Mouse (Mus musculus): ENCODE data around the gene Mmp20. TPM values are rescaled to one million over a fixed set of nuclear protein-coding genes. Genes with fewer than 3 reads are reported as not detected.

Gene Mmp20
- polyA plus RNA-seq, 1 experiment from 2014 or later: not detected

- Histone ChIP-seq H3K9me3 (ENCODE audit: control insufficient read depth, low read length) (no peaks in the 10 kb centered on the region), H3K27me3 (ENCODE audit: control insufficient read depth, insufficient read depth, low read length) (no peaks in the 10 kb centered on the region), H3K9ac (no peak overlapping the region), H3K4me1 (replicated peaks; ENCODE audit: control insufficient read depth, insufficient read depth, low read length) (no peaks in the 10 kb centered on the region), H3K36me3 (replicated peaks; ENCODE audit: control insufficient read depth, insufficient read depth) (no peaks in the 10 kb centered on the region), H3K4me2 (replicated peaks) (no peak overlapping the region), H3K27ac (no peak overlapping the region), H3K4me3 (replicated peaks; ENCODE audit: low read length) (no peak overlapping the region)
- no peak for ATAC-seq (ENCODE audit: low FRiP score)
- WGBS: 68% methylated on average over 3 of the region's 3 CpGs
- DNase-seq (ENCODE audit: low spot score): no peak
Measured at GRCm38 (mm10) chr9:7647901-7648300, 19.9 kb downstream of the Mmp20 start.

GRCm38 (mm10) chr9:7650397-7651180 lies 22.6 kb downstream of the Mmp20 start:
- Histone ChIP-seq H3K9ac (no peak overlapping the region), H3K27ac (no peak overlapping the region), H3K4me3 (replicated peaks; ENCODE audit: low read length) (no peak overlapping the region), H3K4me2 (replicated peaks) (no peak overlapping the region), H3K4me1 (replicated peaks; ENCODE audit: control insufficient read depth, insufficient read depth, low read length) (no peaks in the 10 kb centered on the region), H3K27me3 (ENCODE audit: control insufficient read depth, insufficient read depth, low read length) (no peaks in the 10 kb centered on the region), H3K36me3 (replicated peaks; ENCODE audit: control insufficient read depth, insufficient read depth) (no peaks in the 10 kb centered on the region), H3K9me3 (ENCODE audit: control insufficient read depth, low read length) (no peaks in the 10 kb centered on the region)
- no peak for DNase-seq (ENCODE audit: low spot score)
- no peak for ATAC-seq (ENCODE audit: low FRiP score)
- 82% methylated on average over 5 of the region's 5 CpGs for WGBS

GRCm38 (mm10) chr9:7652351-7653085 lies 24.5 kb downstream of the Mmp20 start:
- H3K4me1 ChIP-seq (replicated peaks; ENCODE audit: control insufficient read depth, insufficient read depth, low read length): no peaks in the 10 kb centered on the region
- H3K4me2 ChIP-seq (replicated peaks): no peak overlapping the region
- ATAC-seq (ENCODE audit: low FRiP score) (no peak), DNase-seq (ENCODE audit: low spot score) (no peak)
- no peak overlapping the region for H3K4me3 ChIP-seq (replicated peaks; ENCODE audit: low read length)
- H3K27ac ChIP-seq: no peak overlapping the region
- WGBS: 91% methylated on average over 5 of the region's 5 CpGs
- no peaks in the 10 kb centered on the region for H3K36me3 ChIP-seq (replicated peaks; ENCODE audit: control insufficient read depth, insufficient read depth)
- H3K9me3 ChIP-seq (ENCODE audit: control insufficient read depth, low read length): no peaks in the 10 kb centered on the region
- no peaks in the 10 kb centered on the region for H3K27me3 ChIP-seq (ENCODE audit: control insufficient read depth, insufficient read depth, low read length)
- H3K9ac ChIP-seq: no peak overlapping the region

- no peaks in the 10 kb centered on the region for H3K36me3 ChIP-seq (replicated peaks; ENCODE audit: control insufficient read depth, insufficient read depth)
- H3K4me1 ChIP-seq (replicated peaks; ENCODE audit: control insufficient read depth, insufficient read depth, low read length): no peaks in the 10 kb centered on the region
- no peaks in the 10 kb centered on the region for H3K27me3 ChIP-seq (ENCODE audit: control insufficient read depth, insufficient read depth, low read length)
- ATAC-seq (ENCODE audit: low FRiP score) (no peak), DNase-seq (ENCODE audit: low spot score) (no peak)
- H3K9ac ChIP-seq: no peak overlapping the region
- no peak overlapping the region for H3K4me2 ChIP-seq (replicated peaks)
- H3K4me3 ChIP-seq (replicated peaks; ENCODE audit: low read length): no peak overlapping the region
- H3K9me3 ChIP-seq (ENCODE audit: control insufficient read depth, low read length): no peaks in the 10 kb centered on the region
- WGBS: 76% methylated on average over 4 of the region's 4 CpGs
- no peak overlapping the region for H3K27ac ChIP-seq
Measured at GRCm38 (mm10) chr9:7657946-7658345, 29.9 kb downstream of the Mmp20 start.

- no peak for DNase-seq (ENCODE audit: low spot score)
- ATAC-seq (ENCODE audit: low FRiP score): no peak
- WGBS: 39% methylated on average over 6 of the region's 6 CpGs
- Histone ChIP-seq H3K4me3 (replicated peaks; ENCODE audit: low read length) (no peak overlapping the region), H3K27ac (no peak overlapping the region), H3K9me3 (ENCODE audit: control insufficient read depth, low read length) (no peaks in the 10 kb centered on the region), H3K4me1 (replicated peaks; ENCODE audit: control insufficient read depth, insufficient read depth, low read length) (no peaks in the 10 kb centered on the region), H3K9ac (no peak overlapping the region), H3K36me3 (replicated peaks; ENCODE audit: control insufficient read depth, insufficient read depth) (no peaks in the 10 kb centered on the region), H3K27me3 (ENCODE audit: control insufficient read depth, insufficient read depth, low read length) (no peaks in the 10 kb centered on the region), H3K4me2 (replicated peaks) (no peak overlapping the region)
Measured at GRCm38 (mm10) chr9:7659469-7660020, 31.5 kb downstream of the Mmp20 start.

- Histone ChIP-seq H3K4me1 (replicated peaks; ENCODE audit: control insufficient read depth, insufficient read depth, low read length) (no peaks in the 10 kb centered on the region), H3K4me3 (replicated peaks; ENCODE audit: low read length) (no peak overlapping the region), H3K9me3 (ENCODE audit: control insufficient read depth, low read length) (no peaks in the 10 kb centered on the region), H3K27ac (no peak overlapping the region), H3K4me2 (replicated peaks) (no peak overlapping the region), H3K27me3 (ENCODE audit: control insufficient read depth, insufficient read depth, low read length) (no peaks in the 10 kb centered on the region), H3K36me3 (replicated peaks; ENCODE audit: control insufficient read depth, insufficient read depth) (no peaks in the 10 kb centered on the region), H3K9ac (no peak overlapping the region)
- 97% methylated on average over 1 of the region's 1 CpGs for WGBS
- ATAC-seq (ENCODE audit: low FRiP score) (no peak), DNase-seq (ENCODE audit: low spot score) (no peak)
Measured at GRCm38 (mm10) chr9:7661371-7661770, 33.3 kb downstream of the Mmp20 start.

GRCm38 (mm10) chr9:7669674-7670073 lies 41.6 kb downstream of the Mmp20 start:
- H3K9ac ChIP-seq: no peak overlapping the region
- H3K27ac ChIP-seq: no peak overlapping the region
- no peaks in the 10 kb centered on the region for H3K36me3 ChIP-seq (replicated peaks; ENCODE audit: control insufficient read depth, insufficient read depth)
- H3K27me3 ChIP-seq (ENCODE audit: control insufficient read depth, insufficient read depth, low read length): no peaks in the 10 kb centered on the region
- no peaks in the 10 kb centered on the region for H3K9me3 ChIP-seq (ENCODE audit: control insufficient read depth, low read length)
- DNase-seq (ENCODE audit: low spot score): no peak
- ATAC-seq (ENCODE audit: low FRiP score): no peak
- H3K4me2 ChIP-seq (replicated peaks): no peak overlapping the region
- H3K4me1 ChIP-seq (replicated peaks; ENCODE audit: control insufficient read depth, insufficient read depth, low read length): no peaks in the 10 kb centered on the region
- 100% methylated on average over 1 of the region's 1 CpGs for WGBS
- no peak overlapping the region for H3K4me3 ChIP-seq (replicated peaks; ENCODE audit: low read length)

GRCm38 (mm10) chr9:7672985-7673384 lies 45.0 kb downstream of the Mmp20 start:
- H3K9ac ChIP-seq: no peak overlapping the region
- no peak overlapping the region for H3K4me2 ChIP-seq (replicated peaks)
- no peaks in the 10 kb centered on the region for H3K4me1 ChIP-seq (replicated peaks; ENCODE audit: control insufficient read depth, insufficient read depth, low read length)
- no peaks in the 10 kb centered on the region for H3K27me3 ChIP-seq (ENCODE audit: control insufficient read depth, insufficient read depth, low read length)
- no peaks in the 10 kb centered on the region for H3K9me3 ChIP-seq (ENCODE audit: control insufficient read depth, low read length)
- no peaks in the 10 kb centered on the region for H3K36me3 ChIP-seq (replicated peaks; ENCODE audit: control insufficient read depth, insufficient read depth)
- H3K4me3 ChIP-seq (replicated peaks; ENCODE audit: low read length): no peak overlapping the region
- no peak overlapping the region for H3K27ac ChIP-seq
- WGBS: 87% methylated on average over 9 of the region's 9 CpGs
- DNase-seq (ENCODE audit: low spot score): no peak
- ATAC-seq (ENCODE audit: low FRiP score): no peak

GRCm38 (mm10) chr9:7678154-7678837 lies 50.3 kb downstream of the Mmp20 start:
- no peak overlapping the region for H3K4me3 ChIP-seq (replicated peaks; ENCODE audit: low read length)
- no peaks in the 10 kb centered on the region for H3K27me3 ChIP-seq (ENCODE audit: control insufficient read depth, insufficient read depth, low read length)
- H3K27ac ChIP-seq: no peak overlapping the region
- H3K4me1 ChIP-seq (replicated peaks; ENCODE audit: control insufficient read depth, insufficient read depth, low read length): no peaks in the 10 kb centered on the region
- DNase-seq (ENCODE audit: low spot score): no peak
- H3K4me2 ChIP-seq (replicated peaks): no peak overlapping the region
- H3K9me3 ChIP-seq (ENCODE audit: control insufficient read depth, low read length): no peaks in the 10 kb centered on the region
- no peak overlapping the region for H3K9ac ChIP-seq
- H3K36me3 ChIP-seq (replicated peaks; ENCODE audit: control insufficient read depth, insufficient read depth): no peaks in the 10 kb centered on the region
- 88% methylated on average over 2 of the region's 2 CpGs for WGBS
- no peak for ATAC-seq (ENCODE audit: low FRiP score)
